Comparison of ENCODE assay signal across 19 mouse cellular contexts in the genomic region with DNA sequence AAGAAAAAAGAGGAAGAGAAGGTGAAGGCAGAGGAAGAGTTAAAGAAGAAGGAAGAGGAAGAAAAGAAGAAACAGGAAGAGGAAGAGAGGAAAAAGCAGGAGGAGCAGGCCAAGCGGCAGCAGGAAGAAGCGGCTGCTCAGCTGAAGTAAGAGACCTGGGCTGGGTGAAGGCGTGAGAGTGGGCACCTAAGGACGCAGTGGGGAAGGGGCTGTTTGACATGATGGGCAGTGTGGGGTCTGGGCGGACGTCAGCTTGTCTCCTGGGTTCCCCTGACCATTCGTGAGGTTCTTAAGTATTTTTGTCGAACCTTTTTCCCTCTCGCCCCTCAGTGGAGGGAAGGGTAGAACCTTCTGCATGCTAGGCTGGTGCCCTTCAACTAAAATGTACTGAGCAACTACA. TPM values are rescaled to one million over a fixed set of nuclear protein-coding genes. Genes with fewer than 3 reads are reported as not detected.
DNase-seq lines count a peak whose midpoint lies in the region; ATAC-seq and TF ChIP-seq lines count a peak whose summit lies in the region.
"Had no signal": no experiment of that assay in that cellular context is flagged by ENCODE, and none has a peak within 500 bp of the region (broad histone marks: within the 10 kb centered on the region; RNA-seq: fewer than 3 reads in every experiment).

No protein-coding gene starts in this region.

- peak; percentile 19 to 42; a peak in 1 of 4 replicates for TF ChIP-seq EP300 in MEL (IDR thresholded peaks at IDR 0.05; ENCODE audit: low read depth in 1 of 2, low read length in 2 of 2)

- no peak for TF ChIP-seq RAD21 in MEL (IDR thresholded peaks at IDR 0.05; ENCODE audit: low read depth, low read length)

- DNase-seq in gastrocnemius, postnatal 10 days = peak; percentile 8
- DNase-seq in gastrocnemius, adult 18-20 months (ENCODE audit: low spot score) = no peak
- peak; percentile 8 for DNase-seq in left cerebral cortex, postnatal 4 days
- DNase-seq in left cerebral cortex, postnatal 14 days (ENCODE audit: low spot score in 2 of 2) = no peak
- DNase-seq in MEL (ENCODE audit: low read depth, low spot score) = peak; percentile 38
- DNase-seq: cerebellum, adult 11 months; cerebellum, adult 9-11 months; cerebellum, postnatal 36 days; forebrain, postnatal 0 days; kidney, adult 18-20 months had no signal

- no peaks in the 10 kb centered on the region for H3K9me3 ChIP-seq in MEL (replicated peaks; ENCODE audit: insufficient read depth, low read length)
- H3K9me3 ChIP-seq in forebrain, embryonic 12.5 days = no peaks in the 10 kb centered on the region
- H3K9me3 ChIP-seq: embryonic facial prominence, embryonic 13.5 days; forebrain, embryonic 13.5 days; G1E; heart, embryonic 12.5 days; hindbrain, embryonic 10.5 days; intestine, embryonic 15.5 days had no signal

- intact Hi-C loops in left cerebral cortex, postnatal 4 days (cut with DNase I) = no loop called here
- intact Hi-C loops in left cerebral cortex, postnatal 14 days (cut with DNase I) = no loop called here

- H3K27ac ChIP-seq in MEL (ENCODE audit: control insufficient read depth, low read depth, low read length) = no peak overlapping the region
- H3K27ac ChIP-seq in forebrain, embryonic 12.5 days = no peak overlapping the region
- H3K27ac ChIP-seq: embryonic facial prominence, embryonic 13.5 days; forebrain, embryonic 13.5 days; heart, adult 2 months; hindbrain, embryonic 10.5 days; hindbrain, embryonic 14.5 days; intestine, embryonic 15.5 days had no signal

- TF ChIP-seq POLR2A in MEL (IDR thresholded peaks at IDR 0.05; ENCODE audit: control insufficient read depth in 1 of 2, insufficient read depth in 1 of 2, low read depth in 1 of 2, low read length in 2 of 2, poor library complexity in 1 of 2) = no peak

- no peak overlapping the region for H3K4me2 ChIP-seq in forebrain, embryonic 12.5 days
- H3K4me2 ChIP-seq: embryonic facial prominence, embryonic 13.5 days; forebrain, embryonic 13.5 days; heart, embryonic 12.5 days; hindbrain, embryonic 14.5 days; intestine, embryonic 15.5 days had no signal

- no peak overlapping the region for H3K4me3 ChIP-seq in MEL (ENCODE audit: control insufficient read depth in 1 of 2, insufficient read depth in 1 of 2, low read depth in 2 of 2, low read length in 2 of 2)
- H3K4me3 ChIP-seq in forebrain, embryonic 12.5 days (replicated peaks) = no peak overlapping the region
- H3K4me3 ChIP-seq: embryonic facial prominence, embryonic 13.5 days; forebrain, embryonic 13.5 days; heart, adult 2 months; heart, embryonic 12.5 days; hindbrain, embryonic 10.5 days; intestine, embryonic 15.5 days had no signal

- WGBS in forebrain, embryonic 12.5 days = 95% methylated on average over 9 of the region's 9 CpGs

- peaks cover 3 to 4% of the 10 kb centered on the region in 2 experiments; a peak in 3 of 4 replicates for H3K4me1 ChIP-seq in MEL (ENCODE audit: control insufficient read depth in 1 of 2, insufficient read depth in 2 of 2, low read length in 2 of 2)
- peaks cover under 1% of the 10 kb centered on the region; the same call in 1 of the 2 replicates for H3K4me1 ChIP-seq in forebrain, embryonic 12.5 days
- H3K4me1 ChIP-seq: intestine, embryonic 15.5 days had no signal

- TF ChIP-seq CTCF in MEL (IDR thresholded peaks at IDR 0.05 in 2 of 3, conservative IDR thresholded peaks at IDR 0.05 in 1 of 3; ENCODE audit: control insufficient read depth in 1 of 3, insufficient read depth in 1 of 3, low read depth in 2 of 3, low read length in 3 of 3, poor library complexity in 1 of 3, severe bottlenecking in 1 of 3) = no peak

- ATAC-seq in forebrain, embryonic 12.5 days (ENCODE audit: low FRiP score) = no peak
- ATAC-seq: forebrain, embryonic 13.5 days; forebrain, postnatal 0 days; intestine, embryonic 15.5 days had no signal

- peaks cover 21% of the 10 kb centered on the region for H3K79me2 ChIP-seq in MEL (ENCODE audit: control insufficient read depth, insufficient read depth, low read length, poor library complexity)

- no peaks in the 10 kb centered on the region for H3K27me3 ChIP-seq in MEL (ENCODE audit: control insufficient read depth in 1 of 2, insufficient read depth in 2 of 2, low read length in 2 of 2)
- no peaks in the 10 kb centered on the region for H3K27me3 ChIP-seq in forebrain, embryonic 12.5 days
- H3K27me3 ChIP-seq: embryonic facial prominence, embryonic 13.5 days; forebrain, embryonic 13.5 days; heart, embryonic 12.5 days; intestine, embryonic 15.5 days had no signal

- peaks cover 21 to 36% of the 10 kb centered on the region in 2 experiments for H3K36me3 ChIP-seq in MEL (ENCODE audit: control insufficient read depth in 1 of 2, insufficient read depth in 2 of 2, low read length in 2 of 2)
- H3K36me3 ChIP-seq in forebrain, embryonic 12.5 days (replicated peaks) = peaks cover 39% of the 10 kb centered on the region

- no peak overlapping the region for H3K9ac ChIP-seq in MEL (ENCODE audit: control insufficient read depth, low read depth, low read length, poor library complexity, severe bottlenecking)
- no peak overlapping the region for H3K9ac ChIP-seq in forebrain, embryonic 12.5 days
- H3K9ac ChIP-seq: embryonic facial prominence, embryonic 13.5 days; forebrain, embryonic 13.5 days; forebrain, postnatal 0 days; heart, embryonic 12.5 days; hindbrain, embryonic 14.5 days; intestine, embryonic 15.5 days had no signal

TF ChIP-seq in MEL, 35 proteins besides CTCF, POLR2A, EP300 and RAD21:
- TF ChIP-seq ELF1 (IDR thresholded peaks at IDR 0.05; ENCODE audit: low read depth, low read length) (peak; percentile 40; the same call in 1 of the 2 replicates), UBTF (IDR thresholded peaks at IDR 0.05; ENCODE audit: borderline replicate concordance, insufficient read depth, low read depth, low read length) (no peak), MEF2A (IDR thresholded peaks at IDR 0.05; ENCODE audit: extremely low read depth, insufficient replicate concordance, low read depth, low read length, poor library complexity, severe bottlenecking) (no peak), MXI1 (IDR thresholded peaks at IDR 0.05; ENCODE audit: low read depth, low read length) (no peak), TAL1 (IDR thresholded peaks at IDR 0.05; ENCODE audit: low read length) (no peak), POLR2AphosphoS2 (IDR thresholded peaks at IDR 0.05; ENCODE audit: low read length) (no peak), GABPA (IDR thresholded peaks at IDR 0.05; ENCODE audit: low read depth, low read length) (no peak), ZC3H11A (IDR thresholded peaks at IDR 0.05; ENCODE audit: low read depth, low read length) (no peak)
TF ChIP-seq in MEL: peak in this region for 1.

RNA-seq across cellular contexts. Expression of a gene that starts 6.4 kb away (rescaled TPM):
- total RNA-seq in gastrocnemius, postnatal 10 days (2021) = 10 to 100 TPM; 12.9 to 15.9 TPM
- 10 to 100 TPM; 29.0 to 29.4 TPM for total RNA-seq in gastrocnemius, adult 18-20 months (2021)
- 10 to 100 TPM; 16.7 to 19.6 TPM for total RNA-seq in left cerebral cortex, postnatal 4 days (2021)
- 10 to 100 TPM; 22.4 to 25.0 TPM for total RNA-seq in left cerebral cortex, postnatal 14 days (2021)
- total RNA-seq in MEL (2012; rRNA removed) = 15.2 and 15.3 TPM in 2 replicates
- 10 to 100 TPM in 1 of 2 experiments, not detected in 1; 30.9 TPM for polyA plus RNA-seq in MEL (2012; ENCODE audit: insufficient read depth in 1 of 2, insufficient read length in 2 of 2, low read depth in 1 of 2, low replicate concordance in 2 of 2, missing spikeins in 1 of 2)
- 13.9 and 14.0 TPM in 2 replicates for polyA plus RNA-seq in forebrain, embryonic 12.5 days (2016; fragmentation: Nextera tagmentation; extraction: Ambion mirVana)

RNA-seq across cellular contexts. Expression of a gene that starts 15.1 kb away (rescaled TPM):
- 1 to 10 TPM; 1.3 to 2.2 TPM for total RNA-seq in gastrocnemius, postnatal 10 days (2021)
- total RNA-seq in gastrocnemius, adult 18-20 months (2021) = 1 to 10 TPM; 1.7 to 2.6 TPM
- 10 to 100 TPM; 11.6 to 14.8 TPM for total RNA-seq in left cerebral cortex, postnatal 4 days (2021)
- 1 to 10 TPM; 6.6 to 8.6 TPM for total RNA-seq in left cerebral cortex, postnatal 14 days (2021)
- 1.5 and 1.6 TPM in 2 replicates for total RNA-seq in MEL (2012; rRNA removed)
- polyA plus RNA-seq in MEL (2012; ENCODE audit: insufficient read depth in 1 of 2, insufficient read length in 2 of 2, low read depth in 1 of 2, low replicate concordance in 2 of 2, missing spikeins in 1 of 2) = 1 to 10 TPM in 1 of 2 experiments, not detected in 1; 1.6 TPM
- polyA plus RNA-seq in forebrain, embryonic 12.5 days (2016; fragmentation: Nextera tagmentation; extraction: Ambion mirVana) = 3.7 and 4.6 TPM in 2 replicates
- polyA plus RNA-seq: G1E had no signal

Comparison
In these comparisons a context has a peak if more than half of its experiments do, and no peak if none do; other contexts are left out.
1. DNase-seq: peak in gastrocnemius, postnatal 10 days (single experiment), left cerebral cortex, postnatal 4 days (single experiment) and MEL (single experiment); none in gastrocnemius, adult 18-20 months (single experiment) and left cerebral cortex, postnatal 14 days (0 of 2).